Mouse (Mus musculus) T-helper 2 cell (primary cell): ENCODE results near the gene Creld1.

Experiments
- in situ Hi-C: fragments of 300-600 bp; cut with MboI, MseI; formaldehyde crosslinking; loops from one replicate; pipeline ENCODE4 v1.15.1; 2025; ENCODE audit warnings: high pct_unique_total_duplicates

The Creld1 gene

GRCm38 (mm10) chr6:113508272-113508946, 25.3 kb downstream of the Creld1 start:
- in situ Hi-C loops: no loop called here

GRCm38 (mm10) chr6:113508947-113509280, 25.8 kb downstream of the Creld1 start:
- in situ Hi-C loops: no loop called here

- in situ Hi-C loops: no loop called here
These were observed 30.8 kb downstream of the Creld1 start for GRCm38 (mm10) chr6:113513944-113514343.

DNA sequence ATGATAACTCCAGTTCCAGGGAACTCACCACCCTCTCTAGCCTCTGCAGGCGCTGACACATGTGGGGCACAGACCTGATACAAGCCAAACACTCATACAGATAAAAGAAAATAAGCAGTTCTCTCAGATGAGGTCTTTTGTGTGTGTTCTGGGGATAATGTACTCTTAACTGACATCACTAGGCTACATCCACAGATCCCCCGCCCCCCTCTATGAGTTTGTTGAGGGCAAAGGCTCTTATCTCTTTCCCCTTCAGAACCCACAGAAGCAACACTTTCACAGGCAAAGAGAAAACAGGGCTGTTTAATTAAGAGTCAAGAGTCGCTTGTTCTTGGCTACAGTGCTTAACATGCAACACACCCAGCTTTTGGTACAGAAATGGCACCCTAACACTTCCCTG, 31.5 kb downstream of the Creld1 start:
- in situ Hi-C loops: no loop called here

DNA sequence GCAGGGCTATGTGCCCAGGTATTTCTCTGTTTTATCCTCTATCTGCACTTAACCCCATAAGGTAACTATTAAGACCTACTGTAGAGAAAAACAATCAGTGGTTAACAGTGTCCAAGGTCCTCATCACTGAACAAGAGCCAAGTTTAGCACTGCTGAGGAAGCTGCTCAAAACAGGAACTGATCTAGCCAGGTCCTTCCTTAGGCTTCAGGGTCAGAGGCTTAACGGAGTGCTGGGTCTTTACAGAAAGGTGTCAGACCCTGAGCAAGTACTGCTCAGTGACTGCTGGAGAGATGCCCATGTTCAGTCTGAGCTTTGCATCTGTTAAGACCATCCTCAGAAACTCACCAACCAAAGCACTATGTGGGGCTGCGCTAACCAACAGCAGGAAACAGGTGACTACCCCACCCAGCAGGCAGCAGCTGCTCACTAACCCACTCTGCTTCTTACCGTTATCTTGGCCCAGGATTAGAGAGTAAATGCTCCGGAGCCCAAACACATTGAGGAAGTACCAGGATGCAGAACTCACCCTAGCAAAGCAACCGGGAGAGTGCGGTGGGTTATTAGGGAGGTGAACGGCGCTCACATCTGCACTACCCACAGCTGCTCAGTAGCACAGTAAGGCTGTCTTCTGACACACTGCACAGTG, 34.5 kb downstream of the Creld1 start:
- in situ Hi-C loops: no loop called here

- in situ Hi-C loops: no loop called here
These were observed 39.2 kb downstream of the Creld1 start for GRCm38 (mm10) chr6:113522310-113522709.

GRCm38 (mm10) chr6:113523420-113523819, 40.3 kb downstream of the Creld1 start:
- in situ Hi-C loops: no loop called here

- in situ Hi-C loops: no loop called here
These were observed 48.1 kb downstream of the Creld1 start, which contains the start of the genes Emc3 and Fancd2 for GRCm38 (mm10) chr6:113530932-113531839. Gene Emc3, minus strand, starts transcription at chr6:113531652. Gene Fancd2, plus strand, starts transcription at chr6:113531682.

DNA sequence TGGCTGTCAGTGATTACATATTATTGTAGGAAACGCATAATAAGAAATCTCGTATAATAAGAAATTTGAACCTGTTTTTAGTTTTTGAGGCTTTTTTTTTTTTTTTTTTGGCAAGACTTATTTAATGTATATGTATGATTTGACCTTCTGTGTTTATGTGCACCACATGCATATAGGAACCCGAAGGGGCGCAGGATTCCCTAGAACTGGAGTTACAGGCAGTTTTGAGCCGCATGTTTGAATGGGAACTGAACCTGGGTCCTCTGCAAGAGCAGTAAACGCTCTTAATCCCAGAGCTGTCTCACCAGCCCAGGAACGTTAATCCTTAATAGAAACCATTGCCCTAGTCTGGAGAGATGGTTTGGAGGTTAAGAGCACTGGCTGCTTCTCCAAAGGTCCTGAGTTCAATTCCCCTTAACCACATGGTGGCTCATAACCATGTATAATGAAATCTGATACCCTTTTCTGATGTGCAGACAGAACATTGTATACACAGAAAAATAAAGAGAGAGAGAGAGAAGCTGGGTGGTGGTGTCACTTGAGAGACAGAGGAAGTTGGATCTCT, 48.8 kb downstream of the Creld1 start:
- in situ Hi-C loops: no loop called here

GRCm38 (mm10) chr6:113534886-113535285, 51.8 kb downstream of the Creld1 start:
- in situ Hi-C loops: no loop called here

GRCm38 (mm10) chr6:113541610-113542009, 58.5 kb downstream of the Creld1 start:
- in situ Hi-C loops: no loop called here
